22 mouse cellular contexts compared by ENCODE assay signal in the genomic region with DNA sequence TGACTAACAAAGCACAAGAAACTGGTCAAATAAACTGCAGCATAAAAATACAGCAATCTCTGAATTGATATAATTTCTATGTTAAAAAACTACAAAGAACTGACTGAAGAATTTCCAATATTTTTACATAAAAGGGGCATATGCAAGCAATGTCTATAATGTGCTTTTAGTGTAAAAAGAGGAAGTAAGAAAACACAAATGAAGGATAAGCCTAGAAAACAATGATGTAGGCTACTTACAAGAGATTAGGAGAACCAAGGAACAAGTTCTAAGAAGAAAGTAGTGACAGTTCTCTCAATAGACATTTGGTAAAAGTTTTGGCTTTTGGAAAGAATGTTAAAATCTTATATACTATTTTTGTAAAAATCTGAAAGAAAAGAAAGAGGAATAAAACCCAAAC.
DNase-seq lines count a peak whose midpoint lies in the region; TF ChIP-seq lines count a peak whose summit lies in the region.
"Had no signal": no experiment of that assay in that cellular context is flagged by ENCODE, and none has a peak within 500 bp of the region (broad histone marks: within the 10 kb centered on the region; RNA-seq: fewer than 3 reads in every experiment).

No protein-coding gene starts in this region.

- peak; percentile 43; the same call in 1 of the 2 replicates for TF ChIP-seq EP300 in CH12.LX (IDR thresholded peaks at IDR 0.05; ENCODE audit: low read length)

- peaks cover 0 to 7% of the 10 kb centered on the region in 2 experiments for H3K36me3 ChIP-seq in CH12.LX (replicated peaks in 1 of 2; ENCODE audit: control insufficient read depth in 1 of 2, insufficient read depth in 1 of 2, low read length in 1 of 2)
- H3K36me3 ChIP-seq in splenic B cell, adult 2 months (ENCODE audit: control insufficient read depth, insufficient read depth, low read length, poor library complexity, severe bottlenecking) = no peaks in the 10 kb centered on the region; the same call in 1 of the 2 replicates
- H3K36me3 ChIP-seq in limb, embryonic 10.5 days = peaks cover 6% of the 10 kb centered on the region

- peaks cover 0 to 11% of the 10 kb centered on the region in 2 experiments; a peak in 1 of 4 replicates for H3K4me1 ChIP-seq in CH12.LX (ENCODE audit: control insufficient read depth in 1 of 2, insufficient read depth in 2 of 2)
- H3K4me1 ChIP-seq in limb, embryonic 10.5 days = peaks cover 4% of the 10 kb centered on the region; the same call in 1 of the 2 replicates
- H3K4me1 ChIP-seq: embryonic facial prominence, embryonic 13.5 days; embryonic facial prominence, embryonic 15.5 days had no signal

- no peak overlapping the region for H3K27ac ChIP-seq in CH12.LX (ENCODE audit: insufficient read depth, low read depth)
- no peak overlapping the region for H3K27ac ChIP-seq in limb, embryonic 10.5 days
- H3K27ac ChIP-seq: embryonic facial prominence, embryonic 13.5 days; embryonic facial prominence, embryonic 15.5 days; forebrain, embryonic 10.5 days; forebrain, embryonic 12.5 days had no signal

- H3K79me2 ChIP-seq in CH12.LX (replicated peaks; ENCODE audit: control insufficient read depth, extremely low read depth, insufficient read depth, poor library complexity, severe bottlenecking) = no peaks in the 10 kb centered on the region

- TF ChIP-seq POLR2A in CH12.LX (IDR thresholded peaks at IDR 0.05; ENCODE audit: low read depth, low read length) = no peak

- no peaks in the 10 kb centered on the region for H3K9me3 ChIP-seq in CH12.LX (replicated peaks; ENCODE audit: low read length)
- no peaks in the 10 kb centered on the region for H3K9me3 ChIP-seq in limb, embryonic 10.5 days (replicated peaks)
- H3K9me3 ChIP-seq: embryonic facial prominence, embryonic 13.5 days; embryonic facial prominence, embryonic 15.5 days; forebrain, embryonic 10.5 days; forebrain, embryonic 12.5 days had no signal

- H3K4me3 ChIP-seq in CH12.LX (replicated peaks in 1 of 3; ENCODE audit: low read depth in 2 of 3, low read length in 2 of 3, poor library complexity in 1 of 3) = no peak overlapping the region
- H3K4me3 ChIP-seq in limb, embryonic 10.5 days = no peak overlapping the region
- H3K4me3 ChIP-seq: embryonic facial prominence, embryonic 13.5 days; embryonic facial prominence, embryonic 15.5 days; erythroblast, embryonic 14.5 days; forebrain, embryonic 10.5 days; forebrain, embryonic 12.5 days had no signal

- TF ChIP-seq RAD21 in CH12.LX (IDR thresholded peaks at IDR 0.05; ENCODE audit: low read depth, low read length) = no peak

- dilution Hi-C loops in CH12.LX (cut with MboI; ENCODE audit: extremely low pct_ligation_motif_present, extremely low pct_unique_long_range_greater_than_20kb, low sequenced_read_pairs) = no loop called here

- no peak overlapping the region for H3K4me2 ChIP-seq in CH12.LX (ENCODE audit: insufficient read depth, low read depth, poor library complexity, severe bottlenecking)
- H3K4me2 ChIP-seq: embryonic facial prominence, embryonic 13.5 days; embryonic facial prominence, embryonic 15.5 days; forebrain, embryonic 12.5 days had no signal

- DNase-seq in 416B (ENCODE audit: low read depth) = peak; percentile 21
- DNase-seq in CH12.LX (ENCODE audit: extremely low read depth) = no peak
- peak; percentile 69 for DNase-seq in MEL-GATA-1-ER (ENCODE audit: extremely low read depth, low read depth)
- peak; percentile 15 for DNase-seq in splenic B cell, adult 2 months (ENCODE audit: low read depth, low spot score)
- DNase-seq in limb, embryonic 10.5 days (ENCODE audit: low spot score) = no peak
- DNase-seq in right cerebral cortex, postnatal 14 days = no peak
- DNase-seq in adrenal gland, postnatal 14 days = no peak
- DNase-seq: adrenal gland, adult 2 months; adrenal gland, postnatal 10 days; adrenal gland, postnatal 36 days; B cell, adult 2 months; cerebellum, adult 11-12 months; cerebellum, adult 2 months; cerebellum, adult 9-10 months; cerebellum, postnatal 10 days; cerebellum, postnatal 25 days; embryo, embryonic 11 days had no signal

- in situ Hi-C loops in CH12.LX (cut with MboI; ENCODE audit: low pct_ligation_motif_present, low pct_unique_long_range_greater_than_20kb, low sequenced_read_pairs) = no loop called here

- TF ChIP-seq CTCF in CH12.LX (conservative IDR thresholded peaks at IDR 0.05 in 1 of 2, IDR thresholded peaks at IDR 0.05 in 1 of 2; ENCODE audit: low read depth in 2 of 2, low read length in 2 of 2) = no peak

- H3K27me3 ChIP-seq in CH12.LX (replicated peaks) = no peaks in the 10 kb centered on the region
- no peaks in the 10 kb centered on the region for H3K27me3 ChIP-seq in splenic B cell, adult 2 months (ENCODE audit: control insufficient read depth, insufficient read depth, low read length, poor library complexity, severe bottlenecking)
- H3K27me3 ChIP-seq in limb, embryonic 10.5 days (ENCODE audit: low read depth, poor library complexity, severe bottlenecking) = no peaks in the 10 kb centered on the region
- H3K27me3 ChIP-seq: embryonic facial prominence, embryonic 13.5 days; embryonic facial prominence, embryonic 15.5 days; forebrain, embryonic 12.5 days had no signal

- no peak overlapping the region for H3K9ac ChIP-seq in CH12.LX (ENCODE audit: insufficient read depth, low read depth)
- H3K9ac ChIP-seq: embryonic facial prominence, embryonic 13.5 days; embryonic facial prominence, embryonic 15.5 days; forebrain, embryonic 12.5 days had no signal

TF ChIP-seq in CH12.LX, 34 proteins besides CTCF, POLR2A, EP300 and RAD21:
- TF ChIP-seq USF1 (IDR thresholded peaks at IDR 0.05; ENCODE audit: low read depth, low read length) (no peak), CHD2 (IDR thresholded peaks at IDR 0.05; ENCODE audit: low read length) (no peak), ZMIZ1 (IDR thresholded peaks at IDR 0.05; ENCODE audit: low read depth, low read length) (no peak)

Comparison
In these comparisons a context has a peak if more than half of its experiments do, and no peak if none do; other contexts are left out.
1. DNase-seq: peak in 416B (single experiment), MEL-GATA-1-ER (single experiment) and splenic B cell, adult 2 months (single experiment); none in CH12.LX (single experiment), limb, embryonic 10.5 days (single experiment), right cerebral cortex, postnatal 14 days (single experiment) and adrenal gland, postnatal 14 days (single experiment).